Mouse (Mus musculus) fibroblast of lung, adult 2 months (primary cell): ENCODE measurements around the gene Znrf1.

Experiments used
- DNase-seq: peaks from one replicate; pipeline ENCODE4 v3.0.0-alpha.2; 2011; ENCODE audit warnings: low read depth

The Znrf1 gene

GRCm38 (mm10) chr8:111568029-111568428 lies 32.1 kb downstream of the Znrf1 start:
- no peak for DNase-seq

DNA sequence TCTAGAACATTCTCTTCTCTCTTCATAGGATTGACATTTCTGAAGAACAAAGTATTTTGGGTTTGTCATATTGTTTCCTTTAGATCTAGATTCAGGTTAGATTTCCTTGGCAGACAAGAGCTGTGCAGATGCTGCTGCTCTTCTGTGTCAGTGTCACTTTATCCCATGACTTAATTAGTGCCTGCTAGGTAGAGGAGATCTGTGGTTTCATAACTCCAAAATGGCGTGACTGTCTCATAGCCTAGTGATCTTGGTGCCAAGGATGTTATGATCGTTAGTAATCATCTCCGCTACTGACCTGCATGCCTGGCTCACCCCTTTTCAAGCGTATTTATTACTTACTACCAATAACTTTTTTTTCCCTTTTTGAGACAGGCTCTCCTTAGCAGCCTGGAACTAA lies 34.0 kb downstream of the Znrf1 start:
- DNase-seq: no peak

GRCm38 (mm10) chr8:111570432-111570831 lies 34.5 kb downstream of the Znrf1 start:
- no peak for DNase-seq

DNA sequence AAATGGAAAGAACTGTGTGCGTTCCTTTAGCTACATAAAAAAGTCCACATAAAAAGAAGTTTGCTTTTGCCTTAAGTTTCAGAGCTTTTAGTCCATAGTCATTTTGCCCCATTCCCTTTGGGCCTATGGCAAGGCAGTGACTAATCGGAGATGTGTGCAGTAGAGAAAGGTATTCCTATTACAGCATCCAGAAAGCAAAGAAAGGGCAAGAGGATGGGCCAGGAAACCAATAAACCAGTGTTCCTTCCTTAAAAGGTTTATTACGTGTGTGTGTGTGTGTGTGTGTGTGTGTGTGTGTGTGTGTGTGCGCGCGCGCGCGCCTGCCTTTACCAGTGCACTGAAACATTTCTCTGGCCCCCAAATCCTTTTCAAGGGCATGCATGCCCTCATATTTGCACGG lies 35.8 kb downstream of the Znrf1 start:
- DNase-seq: no peak

DNA sequence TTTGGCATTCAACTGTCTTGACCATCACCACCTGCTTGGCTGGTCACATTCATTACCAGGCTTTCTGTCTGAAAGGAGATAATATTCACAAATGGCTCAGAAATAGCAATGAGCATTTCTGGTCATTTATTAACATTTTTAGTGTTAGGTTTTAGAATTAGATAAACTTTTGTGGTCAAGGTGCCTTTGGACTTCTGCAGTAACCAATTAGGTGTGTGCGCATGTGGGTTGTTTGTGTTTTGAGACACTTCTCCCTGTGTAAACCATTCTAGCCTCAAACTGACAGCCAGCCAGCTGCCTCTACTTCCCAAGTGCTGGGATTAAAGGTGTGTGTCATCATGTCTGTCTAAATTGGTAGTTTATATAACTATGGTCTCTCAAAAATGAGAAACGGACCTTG lies 36.5 kb downstream of the Znrf1 start:
- DNase-seq: no peak

DNA sequence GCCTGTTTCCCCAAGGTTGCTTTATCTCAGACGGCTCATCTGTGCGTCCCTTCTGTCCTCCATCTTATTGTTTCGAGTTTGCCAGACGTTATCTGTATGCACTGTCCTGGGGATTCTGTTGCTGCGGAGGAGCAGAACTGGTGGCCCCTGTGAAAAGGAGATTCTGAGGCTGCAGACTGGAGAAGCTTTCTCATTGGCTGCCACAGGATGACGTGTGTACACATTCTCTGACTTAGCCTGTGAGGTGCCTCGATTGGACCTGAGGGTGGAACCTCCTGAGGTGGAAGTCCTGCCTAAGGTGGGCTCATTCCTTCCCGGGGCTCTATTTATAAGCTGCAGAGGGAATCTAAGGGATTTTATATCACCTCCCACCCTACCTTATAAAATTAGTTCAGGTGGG lies 37.7 kb downstream of the Znrf1 start:
- DNase-seq: no peak

- no peak for DNase-seq
These were observed 38.1 kb downstream of the Znrf1 start for GRCm38 (mm10) chr8:111574016-111574415.

- DNase-seq: no peak
These were observed 39.6 kb downstream of the Znrf1 start for GRCm38 (mm10) chr8:111575492-111575891.

DNA sequence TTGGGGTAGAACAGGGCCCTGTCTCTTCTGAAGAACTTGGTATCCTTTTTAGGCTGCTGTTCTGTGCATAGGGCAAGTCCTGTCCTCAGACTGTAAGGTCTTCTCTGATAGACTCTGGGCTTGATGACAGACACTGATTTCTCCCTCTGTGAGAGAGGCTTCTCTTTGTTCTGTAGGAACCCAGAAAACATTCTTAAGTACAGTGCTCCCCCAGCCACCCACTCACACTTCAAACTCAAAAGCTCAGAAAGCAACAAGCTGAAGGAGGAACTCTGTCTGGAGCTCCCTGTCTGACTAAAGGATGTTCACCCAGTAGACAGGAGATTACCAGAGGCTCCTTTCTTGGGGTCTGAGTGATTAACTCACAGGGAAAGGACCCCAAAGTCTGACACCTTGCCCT lies 40.6 kb downstream of the Znrf1 start:
- DNase-seq: no peak

- DNase-seq: no peak
These were observed 42.1 kb downstream of the Znrf1 start for GRCm38 (mm10) chr8:111577880-111578533.

- DNase-seq: no peak
These were observed 43.4 kb downstream of the Znrf1 start for GRCm38 (mm10) chr8:111579318-111579717.

DNA sequence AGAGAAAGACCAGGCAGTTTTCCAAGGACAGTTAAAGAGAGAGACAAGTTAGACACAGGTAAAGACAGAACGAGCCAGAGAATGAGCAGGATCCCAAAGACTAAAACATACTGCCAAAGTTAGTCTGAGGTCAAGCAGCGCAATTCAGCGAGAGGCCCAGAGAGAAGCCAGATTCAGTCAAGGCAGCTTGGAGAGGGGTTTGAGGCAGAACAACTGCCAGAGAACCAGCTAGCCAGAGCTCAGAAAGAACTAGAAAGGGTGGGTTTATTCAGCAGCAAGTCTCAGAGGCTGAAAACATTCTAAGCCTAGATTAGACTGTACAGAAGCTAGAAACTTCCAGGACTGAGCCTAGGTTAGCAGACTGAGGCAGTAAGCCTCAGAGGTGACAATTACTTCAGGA lies 44.4 kb downstream of the Znrf1 start:
- no peak for DNase-seq

- DNase-seq: no peak
These were observed 46.5 kb downstream of the Znrf1 start for GRCm38 (mm10) chr8:111582386-111582785.

DNA sequence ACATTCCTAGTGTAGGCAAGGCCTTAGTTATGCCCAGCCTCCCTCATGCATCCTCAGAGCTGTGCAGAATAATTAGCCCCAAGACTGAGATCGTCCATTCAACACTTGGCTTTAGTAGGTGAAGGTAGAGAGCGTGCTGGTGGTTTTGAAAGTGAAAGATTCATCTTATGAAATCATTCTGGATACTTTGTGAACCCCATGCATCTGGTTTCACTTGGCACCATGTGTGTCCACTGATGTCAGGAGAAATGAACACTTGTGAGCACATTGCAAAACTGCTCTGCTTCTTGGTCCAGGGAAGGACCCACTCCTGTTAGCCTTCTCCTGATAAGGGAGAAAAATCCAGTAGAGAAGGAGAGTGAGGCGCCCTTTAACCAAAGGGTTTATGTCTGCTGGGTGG lies 49.0 kb downstream of the Znrf1 start:
- DNase-seq: no peak

- no peak for DNase-seq
These were observed 51.7 kb downstream of the Znrf1 start for GRCm38 (mm10) chr8:111587545-111588094.

GRCm38 (mm10) chr8:111588336-111588735 lies 52.4 kb downstream of the Znrf1 start:
- DNase-seq: no peak

DNA sequence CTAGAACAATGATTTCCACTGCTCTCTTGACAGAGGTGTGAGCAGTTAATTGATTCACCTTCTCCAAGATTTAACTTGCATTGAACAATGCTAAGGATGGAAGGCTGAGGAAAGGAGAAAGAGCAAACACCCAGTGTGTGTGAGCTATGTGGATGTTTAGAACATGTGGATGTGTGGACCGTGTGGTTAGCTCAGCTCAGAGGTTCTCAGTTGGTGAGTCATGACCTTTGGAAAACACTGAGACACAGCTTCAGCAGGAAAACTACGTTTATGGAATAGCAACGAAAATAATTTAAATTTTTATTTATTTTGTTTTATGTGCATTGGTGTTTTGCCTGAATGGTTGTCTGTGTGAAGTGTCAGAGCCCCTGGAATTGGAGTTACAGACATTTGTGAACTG lies 54.3 kb downstream of the Znrf1 start:
- no peak for DNase-seq

DNA sequence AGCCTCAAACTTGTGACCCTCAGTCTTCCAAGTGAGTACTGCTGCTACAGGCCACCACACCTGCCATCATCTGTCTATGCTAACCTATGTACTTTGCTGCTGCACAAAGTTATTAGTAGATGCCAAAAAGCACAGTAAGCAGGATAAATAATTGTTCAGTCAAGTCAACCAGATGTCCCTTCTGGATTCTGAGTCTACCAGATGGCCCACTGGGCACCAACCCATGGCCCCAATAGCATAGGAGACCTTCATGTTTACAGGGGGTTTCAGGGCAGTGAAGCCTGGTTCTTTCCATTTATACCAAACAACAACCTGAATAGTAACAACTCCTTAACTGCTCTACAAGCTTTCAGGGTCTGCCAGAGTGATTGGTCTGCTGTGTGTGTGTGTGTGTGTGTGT lies 55.3 kb downstream of the Znrf1 start:
- DNase-seq: no peak

DNA sequence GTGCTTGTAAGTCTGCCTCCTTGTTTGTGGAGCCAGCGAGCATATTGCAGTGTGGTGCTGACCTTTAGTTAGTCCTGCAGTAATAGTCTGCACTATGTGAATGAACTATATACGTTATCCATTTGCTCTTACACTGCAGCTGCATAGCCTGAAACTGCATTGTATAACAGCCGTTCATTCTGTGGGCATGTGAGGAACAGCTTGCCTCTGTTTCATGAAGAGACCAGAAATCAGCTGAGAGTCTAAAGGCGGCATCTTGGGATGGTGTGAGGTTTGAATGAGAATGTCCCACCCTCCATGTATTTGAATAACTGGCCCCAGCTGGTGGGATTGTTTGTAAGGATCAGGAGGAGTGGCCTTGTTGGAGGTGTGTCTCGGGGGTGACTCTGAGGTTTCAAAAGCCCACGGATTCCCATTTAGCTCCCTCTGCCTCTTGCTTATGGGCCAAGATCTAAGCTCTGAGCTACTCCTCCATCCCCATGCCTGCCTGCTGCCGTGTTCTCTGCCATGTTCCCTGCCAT lies 56.6 kb downstream of the Znrf1 start:
- DNase-seq: no peak

DNA sequence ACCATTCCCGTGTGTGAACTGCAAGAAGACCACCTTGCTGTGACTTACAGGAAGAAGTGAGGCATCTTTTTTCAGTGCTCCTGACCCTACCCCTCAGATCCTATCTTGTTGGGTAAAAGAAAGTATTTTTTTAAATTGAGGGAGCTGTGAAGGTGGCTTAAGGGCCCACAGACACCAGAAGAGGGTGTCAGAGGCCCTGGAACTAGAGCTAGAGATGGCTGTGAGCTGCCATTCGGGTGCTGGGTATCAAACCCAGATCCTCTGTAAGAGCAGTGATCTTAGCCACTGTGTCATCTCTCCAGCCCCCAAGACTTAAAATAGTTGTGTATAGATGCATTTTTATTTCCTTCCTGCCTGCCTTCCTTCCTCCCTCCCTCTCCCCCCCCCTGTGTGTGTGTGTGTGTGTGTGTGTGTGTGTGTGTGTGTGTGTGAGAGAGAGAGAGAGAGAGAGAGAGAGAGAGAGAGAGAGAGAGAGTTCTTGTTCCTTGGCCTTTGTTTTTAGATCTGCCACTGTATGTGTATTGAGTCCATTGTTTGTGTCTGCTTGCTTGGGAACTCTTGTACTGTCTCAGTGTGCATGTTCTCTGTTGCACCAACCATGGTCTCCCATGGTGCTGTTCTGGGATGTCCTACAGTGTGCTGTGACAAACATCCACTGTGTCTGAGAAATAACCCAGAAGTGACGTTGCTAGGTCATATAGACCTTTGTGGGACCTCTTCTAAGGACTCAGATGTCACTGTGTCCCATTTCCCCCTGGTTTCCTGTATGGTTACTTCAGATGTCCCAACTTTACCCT lies 58.3 kb downstream of the Znrf1 start:
- no peak for DNase-seq

DNA sequence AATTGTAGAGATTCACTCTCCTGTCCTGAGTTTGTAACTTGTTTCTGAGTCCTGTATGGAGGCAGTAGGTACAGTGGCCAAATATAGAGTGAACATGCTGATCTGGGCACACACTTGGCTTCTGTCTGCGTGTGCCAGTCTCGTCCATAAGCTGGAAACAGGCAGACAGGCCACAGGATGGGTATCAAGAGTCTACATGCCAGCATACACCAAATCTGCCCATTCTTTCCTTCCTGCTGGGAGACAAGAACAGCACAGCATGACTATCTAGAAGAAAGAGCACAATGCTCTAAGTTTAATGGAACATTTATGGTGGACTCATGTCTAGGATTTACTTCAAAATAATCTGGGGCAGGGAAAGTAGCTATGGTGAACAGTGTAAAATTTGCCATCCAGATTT lies 59.1 kb downstream of the Znrf1 start:
- no peak for DNase-seq

DNA sequence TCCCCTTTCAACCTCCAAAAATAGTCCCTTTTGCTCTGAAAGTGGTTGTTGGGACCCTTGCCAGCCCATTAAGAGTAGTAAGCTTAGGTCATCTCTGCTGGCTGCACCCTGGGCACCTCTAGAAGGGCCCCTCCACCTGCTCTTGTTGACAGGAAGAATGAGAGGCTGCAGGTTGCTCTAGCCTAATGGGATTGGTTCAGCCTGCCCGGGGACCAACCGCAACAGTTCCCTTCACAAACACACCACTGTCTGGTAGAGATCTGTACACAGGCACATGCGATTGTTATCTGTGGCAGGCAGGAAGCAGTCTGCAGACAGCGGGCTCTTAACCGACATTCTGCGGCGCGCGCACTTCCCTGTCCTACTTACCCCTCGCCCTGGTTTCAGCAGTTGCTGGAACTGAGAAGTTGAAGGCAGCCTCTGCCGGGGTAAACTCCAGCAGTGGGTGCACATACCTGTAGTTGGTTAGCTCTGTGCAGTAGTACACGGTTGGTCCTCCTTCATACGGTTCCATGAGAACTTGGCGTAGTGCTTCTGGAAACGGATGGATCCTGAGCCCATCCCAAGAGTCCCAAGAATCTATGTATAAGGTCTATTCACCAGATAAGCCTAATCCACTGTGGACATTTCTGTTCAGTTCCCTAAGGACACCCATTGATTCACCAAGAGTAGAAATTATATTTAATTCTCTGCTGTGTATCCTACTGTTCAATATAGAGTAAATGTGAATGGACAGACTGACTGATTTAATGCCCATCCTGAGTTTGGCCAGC lies 60.0 kb downstream of the Znrf1 start:
- no peak for DNase-seq

- DNase-seq: no peak
These were observed 60.6 kb downstream of the Znrf1 start for GRCm38 (mm10) chr8:111596485-111596821.
